Mouse (Mus musculus) embryonic fibroblast, embryonic 13.5 days (primary cell): ENCODE measurements around the gene Cuta.

Experiments used
- CTCF ChIP-seq: IDR thresholded peaks from 2 replicates; pipeline ENCODE4 v1.5.1; 2011; ENCODE audit warnings: mild to moderate bottlenecking, control low read depth, low read length, moderate library complexity, borderline replicate concordance; ENCODE audit not compliant: insufficient read depth
- POLR2A ChIP-seq: IDR thresholded peaks from 2 replicates; pipeline ENCODE4 v1.6.1; 2011; ENCODE audit warnings: low read depth, mild to moderate bottlenecking, control low read depth, low read length, moderate library complexity

- no peak for TF ChIP-seq CTCF
- peak; percentile 54 for TF ChIP-seq POLR2A
These were observed 7.2 kb upstream of the Cuta start for GRCm38 (mm10) chr17:26946567-26946966.
